Mouse (Mus musculus): ENCODE results near the gene Spryd7.

The Spryd7 gene

GRCm38 (mm10) chr14:61536631-61537264, 19.9 kb downstream of the Spryd7 start:
- DNase-seq (ENCODE audit: extremely low spot score, low spot score) = no peak

- DNase-seq (ENCODE audit: extremely low spot score, low spot score) = no peak
Observed at GRCm38 (mm10) chr14:61535811-61536210, 20.9 kb downstream of the Spryd7 start.

- DNase-seq (ENCODE audit: extremely low spot score, low spot score) = no peak
Observed at GRCm38 (mm10) chr14:61530966-61531365, 25.7 kb downstream of the Spryd7 start.

GRCm38 (mm10) chr14:61530396-61530795, 26.3 kb downstream of the Spryd7 start:
- DNase-seq (ENCODE audit: extremely low spot score, low spot score) = no peak

GRCm38 (mm10) chr14:61529533-61529932, 27.2 kb downstream of the Spryd7 start:
- DNase-seq (ENCODE audit: extremely low spot score, low spot score) = no peak

GRCm38 (mm10) chr14:61526006-61526405, 30.7 kb downstream of the Spryd7 start:
- no peak for DNase-seq (ENCODE audit: extremely low spot score, low spot score)

GRCm38 (mm10) chr14:61523821-61524220, 32.9 kb downstream of the Spryd7 start:
- DNase-seq (ENCODE audit: extremely low spot score, low spot score) = no peak

- DNase-seq (ENCODE audit: extremely low spot score, low spot score) = no peak
Observed at GRCm38 (mm10) chr14:61518659-61519480, 37.8 kb downstream of the Spryd7 start.

GRCm38 (mm10) chr14:61516471-61517426, 39.9 kb downstream of the Spryd7 start:
- no peak for DNase-seq (ENCODE audit: extremely low spot score, low spot score)

- no peak for DNase-seq (ENCODE audit: extremely low spot score, low spot score)
Observed at GRCm38 (mm10) chr14:61511494-61511893, 45.2 kb downstream of the Spryd7 start.

GRCm38 (mm10) chr14:61497716-61498490, 58.8 kb downstream of the Spryd7 start:
- DNase-seq (ENCODE audit: extremely low spot score, low spot score) = peak; percentile 78

- no peak for DNase-seq (ENCODE audit: extremely low spot score, low spot score)
Observed at GRCm38 (mm10) chr14:61493511-61494135, 63.1 kb downstream of the Spryd7 start.

Data from neural tube, embryonic 10.5 days (tissue).